Mouse (Mus musculus) kidney, embryonic 15.5 days (tissue): ENCODE measurements at regions not wholly inside any gene's neighbourhood (a gene's known extent, or its start where the extent isn't known, plus 50 kb on each side); places are given as distances from the start of the nearest gene placed in this dataset.

Experiments used
- ATAC-seq: fragments of 200-750 bp; cut with Nextera tagmentation; replicated peaks from 2 replicates; pipeline ENCODE4 v1.8.0; 2017; ENCODE audit warnings: moderate TSS enrichment; ENCODE audit not compliant: low FRiP score
- H3K27ac ChIP-seq: fragments of 300-500 bp; sonication (generic); 2 replicates; pipeline ENCODE4 v1.5.1; 2015; ENCODE audit warnings: mild to moderate bottlenecking, inconsistent platforms
- H3K27me3 ChIP-seq: fragments of 300-500 bp; sonication (generic); 2 replicates; pipeline ENCODE4 v1.6.1; 2015; ENCODE audit warnings: inconsistent platforms
- H3K36me3 ChIP-seq: fragments of 300-500 bp; sonication (generic); 2 replicates; pipeline ENCODE4 v1.6.1; 2015; ENCODE audit warnings: inconsistent platforms
- H3K4me1 ChIP-seq: fragments of 300-500 bp; sonication (generic); 2 replicates; pipeline ENCODE4 v1.6.1; 2015; ENCODE audit warnings: inconsistent platforms
- H3K4me2 ChIP-seq: fragments of 300-500 bp; sonication (generic); 2 replicates; pipeline ENCODE4 v1.6.1; 2015; ENCODE audit warnings: moderate library complexity, mild to moderate bottlenecking, inconsistent platforms
- H3K4me3 ChIP-seq: fragments of 300-500 bp; sonication (generic); replicated peaks from 2 replicates; pipeline ENCODE4 v1.5.1; 2015; ENCODE audit warnings: mild to moderate bottlenecking, inconsistent platforms
- H3K9ac ChIP-seq: fragments of 300-500 bp; sonication (generic); 2 replicates; pipeline ENCODE4 v1.6.1; 2015; ENCODE audit warnings: mild to moderate bottlenecking, inconsistent platforms
- H3K9me3 ChIP-seq: fragments of 300-500 bp; sonication (generic); replicated peaks from 2 replicates; pipeline ENCODE4 v1.6.1; 2016; ENCODE audit warnings: inconsistent platforms
- WGBS: fragments of 180-500 bp; shearing (Covaris S2); methylation state at CpG from one replicate; pipeline ENCODE4 v1.1.7; 2015; ENCODE audit warnings: mixed read lengths; 5-methylcytosine and 5-hydroxymethylcytosine counted together

DNA sequence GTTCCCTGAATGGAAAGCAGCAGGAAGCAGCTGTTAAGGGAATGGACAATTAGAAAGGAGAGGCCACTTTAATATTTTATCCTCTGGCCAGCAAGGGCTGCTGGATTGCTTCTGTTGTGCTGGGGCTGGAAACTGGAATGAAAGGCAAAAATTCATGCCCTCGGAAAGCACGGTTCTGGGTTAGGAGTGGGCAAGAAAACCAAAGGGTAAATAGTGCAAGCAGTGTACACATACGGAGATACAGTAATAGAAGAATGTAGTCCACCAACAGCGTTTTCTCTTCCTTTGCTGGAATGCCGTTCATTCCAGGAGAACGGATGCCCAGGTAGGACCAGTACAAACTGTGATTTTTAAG, 50.8 kb upstream of the Zfr start:
- no peak overlapping the region for H3K4me2 ChIP-seq
- no peak for ATAC-seq
- H3K27ac ChIP-seq: peak overlapping the region; percentile 57
- H3K4me3 ChIP-seq: no peak overlapping the region
- WGBS: 69% methylated on average over 6 of the region's 6 CpGs
- H3K4me1 ChIP-seq: peaks cover 40% of the 10 kb centered on the region
- H3K9me3 ChIP-seq: no peaks in the 10 kb centered on the region
- H3K9ac ChIP-seq: no peak overlapping the region
- H3K27me3 ChIP-seq: no peaks in the 10 kb centered on the region
- no peaks in the 10 kb centered on the region for H3K36me3 ChIP-seq

DNA sequence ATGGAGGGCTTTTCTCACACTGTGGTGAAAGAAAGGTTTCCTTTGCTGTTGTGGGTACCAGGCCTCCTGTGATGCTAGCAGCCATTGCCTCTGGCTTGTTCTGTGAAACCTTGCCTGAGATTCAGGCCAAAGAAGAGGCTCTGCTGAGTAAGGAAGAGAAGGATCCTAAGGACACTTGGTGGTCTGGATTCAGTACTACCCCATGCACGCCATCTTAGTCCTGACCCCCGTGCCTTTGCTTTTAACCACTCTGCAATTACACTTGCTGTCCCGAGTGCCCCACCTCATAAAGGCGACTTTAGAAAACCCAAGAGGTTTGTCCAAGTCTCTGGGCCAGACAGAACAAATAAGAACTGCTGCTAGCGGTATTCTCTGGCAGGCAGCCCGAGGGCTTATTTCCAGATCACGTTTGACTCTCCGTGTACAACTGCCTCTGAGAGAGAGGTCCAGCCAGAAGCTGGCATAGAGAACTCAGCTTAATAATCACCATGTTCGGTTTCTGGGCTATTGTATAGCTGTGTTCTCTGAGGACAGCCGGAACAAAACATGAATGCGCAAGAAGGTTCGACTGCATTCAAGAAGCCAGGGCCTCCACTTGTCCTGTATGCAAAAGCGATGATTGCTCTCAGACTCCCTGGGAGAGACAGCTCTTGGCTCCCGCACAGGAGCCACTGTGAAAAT, 51.3 kb upstream of the Zfr start:
- Histone ChIP-seq H3K4me3 (no peak overlapping the region), H3K4me1 (peaks cover 40% of the 10 kb centered on the region), H3K27ac (peak overlapping the region; percentile 57), H3K9ac (no peak overlapping the region), H3K36me3 (no peaks in the 10 kb centered on the region), H3K27me3 (no peaks in the 10 kb centered on the region), H3K4me2 (no peak overlapping the region), H3K9me3 (no peaks in the 10 kb centered on the region)
- 56% methylated on average over 14 of the region's 14 CpGs for WGBS
- peak; percentile 26; the same call in 1 of the 2 replicates for ATAC-seq

DNA sequence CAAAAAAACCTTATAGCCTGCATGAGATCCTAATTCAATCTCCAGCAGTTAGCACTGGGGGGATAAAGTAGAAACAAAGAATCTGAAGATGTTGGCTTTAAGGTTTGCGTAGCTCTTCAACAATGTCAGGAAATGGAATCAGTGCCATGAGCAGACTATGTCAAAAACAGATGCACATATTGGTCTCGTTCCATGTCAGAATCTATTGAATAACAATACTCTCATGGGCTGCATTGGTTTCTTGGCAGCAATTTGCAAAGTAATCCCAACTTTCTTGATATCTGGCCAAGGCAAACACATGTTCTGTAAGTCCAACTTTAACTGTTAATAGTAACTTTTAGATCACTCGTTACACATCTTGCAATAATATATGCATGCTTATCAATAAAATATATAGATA, 58.1 kb upstream of the Sub1 start:
- 56% methylated on average over 3 of the region's 3 CpGs for WGBS

DNA sequence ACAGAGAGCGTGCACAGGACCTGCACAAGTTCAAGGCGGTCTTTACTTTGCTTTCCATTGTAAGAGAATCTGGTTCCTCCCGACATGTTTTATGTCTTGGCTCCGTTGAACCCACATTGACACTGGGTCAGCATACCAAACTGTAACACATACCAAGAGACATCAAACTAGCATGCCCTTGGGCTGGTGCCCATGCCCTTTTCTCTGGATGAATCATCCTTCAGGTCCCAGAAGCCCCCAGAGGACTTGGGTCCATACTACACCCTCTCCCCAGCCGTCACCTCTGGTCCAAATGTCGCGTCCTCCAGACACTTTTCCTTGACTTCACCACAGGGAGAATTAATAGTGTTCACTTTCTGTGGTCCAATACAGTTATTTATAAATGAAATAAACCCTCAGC, 56.8 kb upstream of the Sub1 start:
- Histone ChIP-seq H3K27ac (no peak overlapping the region), H3K4me2 (no peak overlapping the region), H3K27me3 (no peaks in the 10 kb centered on the region), H3K4me1 (0 out of 2 replicates have a peak, but pooled peaks cover 5% of the 10 kb centered on the region), H3K4me3 (no peak overlapping the region), H3K9me3 (no peaks in the 10 kb centered on the region), H3K9ac (no peak overlapping the region), H3K36me3 (no peaks in the 10 kb centered on the region)
- WGBS: 77% methylated on average over 7 of the region's 7 CpGs
- no peak for ATAC-seq

More for the DNA sequence above, 58.1 kb upstream of the Sub1 start:
- Histone ChIP-seq H3K36me3 (no peaks in the 10 kb centered on the region), H3K4me3 (no peak overlapping the region), H3K9me3 (no peaks in the 10 kb centered on the region), H3K4me1 (0 out of 2 replicates have a peak, but pooled peaks cover 5% of the 10 kb centered on the region), H3K27ac (no peak overlapping the region), H3K4me2 (no peak overlapping the region), H3K9ac (no peak overlapping the region), H3K27me3 (no peaks in the 10 kb centered on the region)
- ATAC-seq: no peak

DNA sequence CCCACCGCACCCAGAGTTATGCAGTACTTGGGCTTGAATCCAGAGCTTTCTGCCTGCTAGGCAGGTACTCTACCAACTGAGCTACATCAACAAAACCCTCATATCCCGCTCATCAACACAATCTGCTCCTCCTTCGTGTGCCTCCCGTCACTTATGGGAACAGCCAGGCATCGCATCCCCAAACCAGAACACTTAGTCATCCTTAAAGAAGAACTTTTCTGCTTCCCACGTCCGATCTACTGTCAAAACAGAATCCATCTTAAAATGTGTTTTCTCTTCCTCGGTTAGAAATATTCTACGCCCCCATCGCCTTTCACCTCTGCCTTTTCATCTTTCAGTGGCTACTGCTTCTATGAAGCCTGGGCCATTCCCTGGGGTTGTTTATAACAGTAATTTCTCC, 52.2 kb upstream of the Sub1 start:
- no peak for ATAC-seq
- Histone ChIP-seq H3K4me2 (no peak overlapping the region), H3K9me3 (no peaks in the 10 kb centered on the region), H3K9ac (no peak overlapping the region), H3K27me3 (no peaks in the 10 kb centered on the region), H3K4me1 (no peaks in the 10 kb centered on the region), H3K36me3 (no peaks in the 10 kb centered on the region), H3K27ac (no peak overlapping the region), H3K4me3 (no peak overlapping the region)
- WGBS: 89% methylated on average over 10 of the region's 10 CpGs

DNA sequence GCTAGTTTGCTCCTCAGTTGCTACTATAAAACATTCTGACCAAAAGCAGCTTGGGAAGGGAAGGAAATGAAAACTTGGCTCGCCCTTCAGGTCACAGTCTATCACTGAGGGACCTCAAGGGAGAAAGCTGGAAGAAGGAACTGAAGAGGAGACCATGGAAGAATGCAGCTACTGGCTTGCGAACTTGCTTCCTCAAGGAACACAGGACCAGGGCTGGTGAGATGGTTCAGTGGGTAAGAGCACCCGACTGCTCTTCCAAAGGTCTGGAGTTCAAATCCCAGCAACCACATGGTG, 51.4 kb upstream of the Sub1 start:
- Histone ChIP-seq H3K36me3 (no peaks in the 10 kb centered on the region), H3K4me3 (no peak overlapping the region), H3K4me1 (no peaks in the 10 kb centered on the region), H3K4me2 (no peak overlapping the region), H3K9me3 (no peaks in the 10 kb centered on the region), H3K27me3 (no peaks in the 10 kb centered on the region), H3K27ac (no peak overlapping the region), H3K9ac (no peak overlapping the region)
- no peak for ATAC-seq
- 77% methylated on average over 3 of the region's 3 CpGs for WGBS

DNA sequence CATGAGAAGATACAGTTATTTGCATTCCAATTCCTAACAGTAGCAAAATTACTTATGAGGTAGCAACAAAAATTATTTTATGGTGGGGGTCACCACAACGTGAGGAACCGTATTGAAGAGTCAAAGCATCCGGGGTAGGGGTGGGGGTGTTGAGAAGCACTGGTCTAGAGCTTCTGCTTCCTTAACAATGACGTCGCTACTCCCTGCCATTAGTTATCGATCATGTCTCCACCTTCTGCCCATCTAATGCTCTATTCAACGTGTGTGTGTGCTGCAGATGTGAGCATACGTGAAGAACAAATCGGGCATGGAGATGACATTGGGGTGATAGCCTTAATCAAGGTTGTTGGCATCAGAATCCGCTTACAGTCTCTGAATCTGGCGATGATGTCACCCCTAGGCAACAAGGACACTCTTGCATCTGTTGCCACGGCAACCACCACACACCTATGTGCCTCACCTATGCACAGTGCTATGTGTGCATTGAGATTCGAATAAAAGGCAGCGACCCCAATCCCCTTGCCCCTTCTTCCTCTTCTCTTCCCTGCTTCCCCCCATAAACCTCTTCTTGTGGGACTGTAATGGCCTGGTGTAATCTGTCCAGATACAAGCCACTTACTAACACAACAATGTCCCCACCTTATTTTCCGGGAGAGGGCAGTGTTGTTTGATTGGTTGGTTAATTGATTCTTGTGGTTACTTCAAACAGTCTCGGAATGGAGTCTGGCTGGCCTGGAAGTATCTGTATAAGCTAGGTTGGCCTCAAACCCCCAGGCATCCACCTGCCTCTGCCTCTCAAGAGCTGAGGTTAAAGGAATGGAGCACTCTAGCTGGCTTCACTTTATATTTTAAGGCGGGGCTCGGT, 50.8 kb upstream of the Sub1 start:
- no peaks in the 10 kb centered on the region for H3K4me1 ChIP-seq
- H3K9ac ChIP-seq: no peak overlapping the region
- H3K9me3 ChIP-seq: no peaks in the 10 kb centered on the region
- 86% methylated on average over 18 of the region's 18 CpGs for WGBS
- H3K4me2 ChIP-seq: no peak overlapping the region
- H3K27me3 ChIP-seq: no peaks in the 10 kb centered on the region
- no peak overlapping the region for H3K27ac ChIP-seq
- ATAC-seq: no peak
- no peak overlapping the region for H3K4me3 ChIP-seq
- H3K36me3 ChIP-seq: no peaks in the 10 kb centered on the region
